Mouse (Mus musculus) kidney, adult 2 months (tissue): ENCODE measurements at regions not wholly inside any gene's neighbourhood (a gene's known extent, or its start where the extent isn't known, plus 50 kb on each side); places are given as distances from the start of the nearest gene placed in this dataset.

ENCODE experiments used
- CTCF ChIP-seq: fragments of 200-500 bp; conservative IDR thresholded peaks from 2 replicates; pipeline ENCODE4 v1.5.1; 2011; ENCODE audit warnings: low read depth, mild to moderate bottlenecking, control low read depth, low read length, moderate library complexity, mixed read lengths; ENCODE audit not compliant: insufficient read depth, insufficient read length
- POLR2A ChIP-seq: fragments of 200-500 bp; IDR thresholded peaks from one replicate; pipeline ENCODE4 v1.6.1; 2011; ENCODE audit warnings: low read depth, low read length, control low read depth

- TF ChIP-seq CTCF (no peak), POLR2A (no peak)
Observed at GRCm38 (mm10) chr10:111609889-111610288, 103.8 kb downstream of the Phlda1 start.
